Mouse (Mus musculus) MEL (cell line): ENCODE data around the gene Gns. TPM values are rescaled to one million over a fixed set of nuclear protein-coding genes. Genes with fewer than 3 reads are reported as not detected.

Source experiments
- DNase-seq: peaks from one replicate; pipeline ENCODE4 v3.0.0; 2011; ENCODE audit warnings: low read depth, low spot score
- H3K27ac ChIP-seq: 2 replicates; pipeline ENCODE4 v1.5.1; 2012; ENCODE audit warnings: low read depth, mild to moderate bottlenecking, control low read depth, low read length, moderate library complexity; ENCODE audit not compliant: control insufficient read depth
- H3K27me3 ChIP-seq, 2 experiments: fragments of 150-350 bp in 1 of 2; sonication (generic) in 1 of 2; 2 replicates each; pipeline ENCODE4 v1.6.1; 2012; ENCODE audit warnings: low read length in 2 of 2, mild to moderate bottlenecking in 2 of 2, improper control_type of control experiment in 1 of 2, moderate library complexity in 1 of 2; ENCODE audit not compliant: insufficient read depth in 2 of 2, control insufficient read depth in 1 of 2
- H3K36me3 ChIP-seq, 2 experiments: 2 replicates each; pipeline ENCODE4 v1.6.1; 2012 to 2014; ENCODE audit warnings: low read length in 2 of 2, improper control_type of control experiment in 1 of 2, inconsistent platforms in 1 of 2, mild to moderate bottlenecking in 1 of 2; ENCODE audit not compliant: insufficient read depth in 2 of 2, control insufficient read depth in 1 of 2
- H3K4me1 ChIP-seq, 2 experiments: fragments of 150-350 bp in 1 of 2; sonication (generic) in 1 of 2; 2 replicates each; pipeline ENCODE4 v1.6.1; 2012; ENCODE audit warnings: low read length in 2 of 2, improper control_type of control experiment in 1 of 2, mild to moderate bottlenecking in 1 of 2; ENCODE audit not compliant: insufficient read depth in 2 of 2, control insufficient read depth in 1 of 2
- H3K4me3 ChIP-seq, 2 experiments: fragments of 150-350 bp in 1 of 2; sonication (generic) in 1 of 2; 2 replicates each; pipeline ENCODE4 v1.5.1; 2012; ENCODE audit warnings: low read depth in 2 of 2, low read length in 2 of 2, mild to moderate bottlenecking in 2 of 2, moderate library complexity in 2 of 2, control low read depth in 1 of 2, improper control_type of control experiment in 1 of 2; ENCODE audit not compliant: control insufficient read depth in 1 of 2, insufficient read depth in 1 of 2
- H3K79me2 ChIP-seq: 2 replicates; pipeline ENCODE4 v1.6.1; 2012; ENCODE audit warnings: mild to moderate bottlenecking, low read length, moderate library complexity; ENCODE audit not compliant: control insufficient read depth, poor library complexity, insufficient read depth
- H3K9ac ChIP-seq: 2 replicates; pipeline ENCODE4 v1.6.1; 2012; ENCODE audit warnings: low read depth, mild to moderate bottlenecking, control low read depth, low read length, moderate library complexity; ENCODE audit not compliant: control insufficient read depth, poor library complexity, severe bottlenecking
- H3K9me3 ChIP-seq: fragments of 150-350 bp; sonication (generic); replicated peaks from 2 replicates; pipeline ENCODE4 v1.6.1; 2012; ENCODE audit warnings: mild to moderate bottlenecking, low read length, improper control_type of control experiment, moderate library complexity; ENCODE audit not compliant: insufficient read depth
- BHLHE40 ChIP-seq: IDR thresholded peaks from 2 replicates; pipeline ENCODE4 v1.6.1; 2012; ENCODE audit warnings: low read depth, mild to moderate bottlenecking, inconsistent platforms, low read length, improper control_type of control experiment, borderline replicate concordance
- CHD2 ChIP-seq: IDR thresholded peaks from 2 replicates; pipeline ENCODE4 v1.6.1; 2011; ENCODE audit warnings: low read length, improper control_type of control experiment
- CTCF ChIP-seq, 3 experiments: IDR thresholded peaks in 2 of 3; conservative IDR thresholded peaks in 1 of 3; 2 replicates each; pipeline ENCODE4 v1.5.1; 2011 to 2012; ENCODE audit warnings: low read length in 3 of 3, low read depth in 2 of 3, mild to moderate bottlenecking in 2 of 3, improper control_type of control experiment in 1 of 3, inconsistent platforms in 1 of 3, mixed read lengths in 1 of 3, moderate library complexity in 1 of 3; ENCODE audit not compliant: control insufficient read depth in 1 of 3, insufficient read depth in 1 of 3, poor library complexity in 1 of 3, severe bottlenecking in 1 of 3
- ELF1 ChIP-seq: IDR thresholded peaks from 2 replicates; pipeline ENCODE4 v1.6.1; 2014; ENCODE audit warnings: low read depth, mild to moderate bottlenecking, inconsistent platforms, low read length, improper control_type of control experiment, moderate library complexity
- EP300 ChIP-seq, 2 experiments: IDR thresholded peaks; 2 replicates each; pipeline ENCODE4 v1.6.1; 2011; ENCODE audit warnings: improper control_type of control experiment in 2 of 2, low read length in 2 of 2, low read depth in 1 of 2, mild to moderate bottlenecking in 1 of 2
- ETS1 ChIP-seq: IDR thresholded peaks from 2 replicates; pipeline ENCODE4 v1.6.1; 2012; ENCODE audit warnings: low read depth, mild to moderate bottlenecking, inconsistent platforms, low read length, improper control_type of control experiment, moderate library complexity
- GABPA ChIP-seq: IDR thresholded peaks from 2 replicates; pipeline ENCODE4 v1.6.1; 2012; ENCODE audit warnings: low read depth, mild to moderate bottlenecking, inconsistent platforms, low read length, improper control_type of control experiment, moderate library complexity
- GATA1 ChIP-seq: IDR thresholded peaks from 2 replicates; pipeline ENCODE4 v1.6.1; 2011; ENCODE audit warnings: low read depth, low read length, improper control_type of control experiment
- JUND ChIP-seq: IDR thresholded peaks from 2 replicates; pipeline ENCODE4 v1.6.1; 2011; ENCODE audit warnings: low read depth, mild to moderate bottlenecking, improper control_type of control experiment, low read length
- MEF2A ChIP-seq: IDR thresholded peaks from 2 replicates; pipeline ENCODE4 v1.6.1; 2014; ENCODE audit warnings: low read depth, mild to moderate bottlenecking, inconsistent platforms, low read length, improper control_type of control experiment; ENCODE audit not compliant: poor library complexity, insufficient replicate concordance, severe bottlenecking; ENCODE audit errors: extremely low read depth
- MXI1 ChIP-seq: IDR thresholded peaks from 2 replicates; pipeline ENCODE4 v1.6.1; 2011; ENCODE audit warnings: mild to moderate bottlenecking, low read depth, low read length, improper control_type of control experiment
- MYC ChIP-seq: IDR thresholded peaks from 2 replicates; pipeline ENCODE4 v1.6.1; 2011; ENCODE audit warnings: low read depth, mild to moderate bottlenecking, low read length, improper control_type of control experiment, moderate library complexity
- NELFE ChIP-seq: IDR thresholded peaks from 2 replicates; pipeline ENCODE4 v1.6.1; 2011; ENCODE audit warnings: low read depth, low read length, improper control_type of control experiment
- NRF1 ChIP-seq: IDR thresholded peaks from 2 replicates; pipeline ENCODE4 v1.6.1; 2014; ENCODE audit warnings: low read depth, mild to moderate bottlenecking, inconsistent platforms, low read length, improper control_type of control experiment, moderate library complexity; ENCODE audit not compliant: poor library complexity, insufficient read depth, severe bottlenecking
- POLR2A ChIP-seq, 2 experiments: IDR thresholded peaks; 2 replicates each; pipeline ENCODE4 v1.6.1; 2011 to 2012; ENCODE audit warnings: low read length in 2 of 2, mild to moderate bottlenecking in 2 of 2, control low read depth in 1 of 2, improper control_type of control experiment in 1 of 2, low read depth in 1 of 2, moderate library complexity in 1 of 2; ENCODE audit not compliant: control insufficient read depth in 1 of 2, insufficient read depth in 1 of 2, poor library complexity in 1 of 2
- POLR2AphosphoS2 ChIP-seq: IDR thresholded peaks from 2 replicates; pipeline ENCODE4 v1.6.1; 2011; ENCODE audit warnings: low read length, improper control_type of control experiment
- POLR2AphosphoS5 ChIP-seq: IDR thresholded peaks from 2 replicates; pipeline ENCODE4 v1.6.1; 2012; ENCODE audit warnings: low read depth, borderline replicate concordance, mild to moderate bottlenecking, inconsistent platforms, low read length, moderate library complexity, mixed read lengths
- RAD21 ChIP-seq: IDR thresholded peaks from 2 replicates; pipeline ENCODE4 v1.6.1; 2011; ENCODE audit warnings: mild to moderate bottlenecking, low read depth, low read length, improper control_type of control experiment
- RCOR1 ChIP-seq: IDR thresholded peaks from 2 replicates; pipeline ENCODE4 v1.6.1; 2012; ENCODE audit warnings: low read depth, mild to moderate bottlenecking, inconsistent platforms, low read length, improper control_type of control experiment
- SIN3A ChIP-seq: IDR thresholded peaks from 2 replicates; pipeline ENCODE4 v1.6.1; 2012; ENCODE audit warnings: low read length, improper control_type of control experiment, inconsistent platforms
- SMC3 ChIP-seq: IDR thresholded peaks from 2 replicates; pipeline ENCODE4 v1.6.1; 2011; ENCODE audit warnings: low read depth, low read length, improper control_type of control experiment
- TBP ChIP-seq: IDR thresholded peaks from 2 replicates; pipeline ENCODE4 v1.8.0; 2011; ENCODE audit warnings: low read depth, low read length, improper control_type of control experiment
- USF1 ChIP-seq: IDR thresholded peaks from 2 replicates; pipeline ENCODE4 v1.6.1; 2014; ENCODE audit warnings: low read depth, mild to moderate bottlenecking, inconsistent platforms, low read length, improper control_type of control experiment, moderate library complexity
- ZKSCAN1 ChIP-seq: IDR thresholded peaks from 2 replicates; pipeline ENCODE4 v1.6.1; 2012; ENCODE audit warnings: low read depth, mild to moderate bottlenecking, inconsistent platforms, low read length, improper control_type of control experiment, moderate library complexity
- polyA plus RNA-seq, 2 experiments: library from polyadenylated mRNA; stranded (reverse) in 1 of 2; unstranded in 1 of 2; fragments of >175 nt in 1 of 2; fragments of >200 nt in 1 of 2; gene quantifications; 2 replicates each; pipeline versions ENCODE4 v1.2.1 to v1.2.4; 2012; ENCODE audit warnings: low replicate concordance in 2 of 2, low read depth in 1 of 2; ENCODE audit not compliant: insufficient read length in 2 of 2, insufficient read depth in 1 of 2, missing spikeins in 1 of 2
- total RNA-seq: library from RNA; depleted of rRNA; stranded (reverse); fragments of 300-350 nt; gene quantifications from 2 replicates; pipeline ENCODE4 v1.2.3, GENCODE M21; 2012

Gene Gns
- total and polyA plus RNA-seq, 3 experiments = 33.1 to 33.6 TPM; not detected in 1

GRCm38 (mm10) chr10:121360358-121360757 is 4.5 kb upstream of the Gns start:
- DNase-seq = no peak
- TF ChIP-seq POLR2AphosphoS2 = no peak
- peak; percentile 12; the same call in 1 of the 2 replicates for TF ChIP-seq SMC3
- TF ChIP-seq RAD21 = peak; percentile 5; the same call in 1 of the 2 replicates
- peak in 2 of 3 experiments; percentile 15 to 46; a peak in 2 of 6 replicates for TF ChIP-seq CTCF (IDR thresholded peaks at IDR 0.05 in 2 of 3, conservative IDR thresholded peaks at IDR 0.05 in 1 of 3; ENCODE audit: control insufficient read depth in 1 of 3, insufficient read depth in 1 of 3, low read depth in 2 of 3, low read length in 3 of 3, poor library complexity in 1 of 3, severe bottlenecking in 1 of 3)
- TF ChIP-seq CHD2 = no peak
- TF ChIP-seq NELFE = no peak
- no peak for TF ChIP-seq POLR2A (IDR thresholded peaks at IDR 0.05; ENCODE audit: control insufficient read depth in 1 of 2, insufficient read depth in 1 of 2, low read depth in 1 of 2, low read length in 2 of 2, poor library complexity in 1 of 2)
- peak; percentile 65; the same call in 1 of the 2 replicates for TF ChIP-seq MYC
- no peak overlapping the region for H3K9ac ChIP-seq

GRCm38 (mm10) chr10:121363201-121363600 is 1.7 kb upstream of the Gns start:
- Histone ChIP-seq H3K36me3 (peaks cover 0 to 11% of the 10 kb centered on the region in 2 experiments; a peak in 2 of 4 replicates), H3K4me3 (no peak overlapping the region), H3K4me1 (peaks cover 0 to 22% of the 10 kb centered on the region in 2 experiments; a peak in 3 of 4 replicates), H3K9ac (no peak overlapping the region), H3K27me3 (no peaks in the 10 kb centered on the region), H3K27ac (no peak overlapping the region), H3K9me3 (no peaks in the 10 kb centered on the region), H3K79me2 (peaks cover 25% of the 10 kb centered on the region)
- no peak for DNase-seq
- TF ChIP-seq EP300 (IDR thresholded peaks at IDR 0.05; ENCODE audit: low read depth in 1 of 2, low read length in 2 of 2) (no peak), GATA1 (no peak), BHLHE40 (no peak), ZKSCAN1 (no peak)

More at GRCm38 (mm10) chr10:121360358-121360757, 4.5 kb upstream of the Gns start:
- Histone ChIP-seq H3K27ac (no peak overlapping the region), H3K27me3 (no peaks in the 10 kb centered on the region), H3K79me2 (peaks cover 4% of the 10 kb centered on the region), H3K36me3 (peaks cover 0 to 3% of the 10 kb centered on the region in 2 experiments; a peak in 1 of 4 replicates), H3K9me3 (no peaks in the 10 kb centered on the region), H3K4me1 (peaks cover 0 to 7% of the 10 kb centered on the region in 2 experiments; a peak in 1 of 4 replicates), H3K4me3 (no peak overlapping the region)

- Histone ChIP-seq H3K27me3 (no peaks in the 10 kb centered on the region), H3K9ac (peak overlapping the region; percentile 86), H3K4me1 (peaks cover 0 to 22% of the 10 kb centered on the region in 2 experiments; a peak in 3 of 4 replicates), H3K9me3 (no peaks in the 10 kb centered on the region), H3K79me2 (peaks cover 28% of the 10 kb centered on the region), H3K4me3 (peak overlapping the region; percentile 71), H3K27ac (peak overlapping the region; percentile 26; the same call in 1 of the 2 replicates), H3K36me3 (peaks cover 0 to 11% of the 10 kb centered on the region in 2 experiments; a peak in 2 of 4 replicates)
- DNase-seq = no peak
- TF ChIP-seq NELFE (no peak), GATA1 (no peak), RCOR1 (no peak), POLR2AphosphoS5 (no peak), RAD21 (no peak), TBP (no peak), USF1 (no peak), JUND (no peak), SIN3A (no peak), MYC (no peak), MXI1 (no peak), GABPA (no peak), NRF1 (no peak), ELF1 (no peak), MEF2A (no peak), ETS1 (no peak)
Observed at GRCm38 (mm10) chr10:121364306-121364705, 584 bp upstream of the Gns start.
